Mouse (Mus musculus): ENCODE measurements around the gene Rtl8a. TPM values are rescaled to one million over a fixed set of nuclear protein-coding genes. Genes with fewer than 3 reads are reported as not detected.
"Not testable (repeated sequence)": the region's sequence is repeated elsewhere in the genome, so short reads cannot be mapped to it uniquely, and the experiment has no call there.

The Rtl8a gene
- polyA plus RNA-seq, 1 experiment from 2014 or later: 281 TPM

- H3K27me3 ChIP-seq (replicated peaks); H3K27ac ChIP-seq (replicated peaks); H3K4me1 ChIP-seq; H3K9ac ChIP-seq (replicated peaks); H3K9me3 ChIP-seq (replicated peaks); H3K4me2 ChIP-seq; H3K36me3 ChIP-seq; H3K4me3 ChIP-seq (replicated peaks); ATAC-seq (ENCODE audit: low FRiP score): not testable (repeated sequence)
- 55% methylated on average over 3 of the region's 3 CpGs for whole genome bisulfite sequencing
Measured at GRCm38 (mm10) chrX:53638107-53638506, 5.4 kb downstream of the Rtl8a start.

DNA sequence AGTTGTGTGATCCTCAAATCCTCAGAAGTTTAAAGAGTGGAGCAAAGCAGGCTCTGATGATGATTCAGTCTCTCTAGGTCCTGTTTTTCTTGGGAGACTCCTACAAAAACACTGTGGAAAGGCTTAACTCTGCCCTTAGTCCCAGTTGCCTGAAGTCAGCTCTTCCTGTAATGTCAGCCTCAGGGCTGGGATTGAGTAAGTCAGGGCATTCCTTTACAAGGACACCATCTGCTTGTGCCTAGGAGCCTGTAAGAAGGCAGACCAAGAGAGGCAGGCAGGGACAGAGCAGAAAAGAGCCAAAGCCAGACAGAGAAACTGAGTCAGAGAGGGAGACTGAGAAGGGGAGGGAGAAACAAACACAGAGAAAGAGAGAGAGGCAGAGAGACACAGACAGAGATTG lies 32.1 kb downstream of the Rtl8a start:
- not testable (repeated sequence) for H3K4me1 ChIP-seq; H3K4me3 ChIP-seq (replicated peaks); H3K27me3 ChIP-seq (replicated peaks); H3K4me2 ChIP-seq; H3K9ac ChIP-seq (replicated peaks); ATAC-seq (ENCODE audit: low FRiP score); H3K9me3 ChIP-seq (replicated peaks); H3K27ac ChIP-seq (replicated peaks); H3K36me3 ChIP-seq

GRCm38 (mm10) chrX:53610571-53610970 lies 32.9 kb downstream of the Rtl8a start:
- Histone ChIP-seq H3K4me2 (no peak overlapping the region), H3K4me1 (no peaks in the 10 kb centered on the region), H3K4me3 (replicated peaks) (no peak overlapping the region), H3K27ac (replicated peaks) (no peak overlapping the region), H3K36me3 (no peaks in the 10 kb centered on the region), H3K9me3 (replicated peaks) (no peaks in the 10 kb centered on the region), H3K27me3 (replicated peaks) (no peaks in the 10 kb centered on the region), H3K9ac (replicated peaks) (no peak overlapping the region)
- WGBS: 2% methylated on average over 3 of the region's 3 CpGs
- no peak for ATAC-seq (ENCODE audit: low FRiP score)

DNA sequence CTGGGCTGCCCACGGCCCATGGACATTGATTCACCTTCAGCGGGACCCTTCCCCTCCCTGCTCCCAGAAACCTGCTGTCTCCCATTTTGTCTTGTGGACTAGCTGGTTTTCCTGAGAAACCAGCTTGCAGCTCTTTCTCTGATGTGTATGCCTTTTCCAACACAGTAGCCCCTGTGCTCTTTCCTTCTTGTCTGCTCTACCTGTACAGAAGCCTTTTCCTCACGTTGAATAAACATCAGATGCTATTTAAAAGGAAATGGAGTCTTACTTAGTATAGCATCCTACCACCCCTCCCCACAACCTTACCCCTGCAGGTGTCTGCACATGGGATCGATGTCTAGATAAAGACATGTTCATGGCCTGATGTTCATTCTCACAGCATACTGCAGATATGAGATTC lies 34.6 kb downstream of the Rtl8a start, which contains the start of gene Gm14597:
Gene Gm14597, minus strand, starts transcription at position 101 of the 400 bp plus-strand sequence.
- ATAC-seq (ENCODE audit: low FRiP score): not testable (repeated sequence)
- peak within 1 kb of the TSS; percentile 53 for H3K4me2 ChIP-seq
- 58% methylated on average over 3 of the region's 4 CpGs for WGBS

DNA sequence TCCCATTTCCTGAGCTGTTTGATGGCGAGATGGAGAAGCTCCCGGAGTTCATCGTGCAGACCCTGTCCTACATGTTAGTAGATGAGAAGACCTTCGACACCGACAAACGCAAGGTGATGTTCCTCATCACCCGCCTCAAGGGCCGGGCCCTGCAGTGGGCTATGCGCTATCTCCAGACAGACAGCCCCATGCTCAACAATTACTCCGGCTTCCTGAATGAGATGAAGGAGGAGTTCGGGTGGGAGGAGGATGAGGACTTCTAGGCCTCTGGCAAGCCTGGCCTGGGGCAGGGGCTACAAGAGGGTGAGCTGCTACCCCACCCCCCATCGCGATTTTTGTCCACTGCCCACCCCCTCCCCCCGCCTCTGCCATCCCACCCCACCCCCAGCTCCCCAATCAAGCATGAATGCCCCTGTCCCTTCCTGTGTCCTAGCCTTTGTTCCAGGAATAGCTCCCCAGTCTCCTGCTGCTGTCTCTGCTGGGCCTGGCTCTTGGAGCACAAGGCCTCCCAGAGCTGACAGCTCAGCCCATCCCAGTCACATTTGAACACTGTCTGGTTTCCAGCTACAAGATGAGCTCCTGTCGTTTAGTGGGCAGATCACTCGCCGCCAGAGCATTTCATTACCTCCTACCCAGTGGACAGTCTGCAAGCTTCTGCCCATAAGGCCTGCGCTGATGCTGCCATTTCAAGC lies 35.2 kb downstream of the Rtl8a start:
- H3K27ac ChIP-seq (replicated peaks): peak overlapping the region; percentile 84
- peak overlapping the region; percentile 53 for H3K4me2 ChIP-seq
- peak overlapping the region; percentile 51 for H3K9ac ChIP-seq (replicated peaks)
- H3K4me1 ChIP-seq: no peaks in the 10 kb centered on the region
- no peaks in the 10 kb centered on the region for H3K9me3 ChIP-seq (replicated peaks)
- ATAC-seq (ENCODE audit: low FRiP score): peak; percentile 63
- peak overlapping the region; percentile 49 for H3K4me3 ChIP-seq (replicated peaks)
- H3K36me3 ChIP-seq: no peaks in the 10 kb centered on the region
- WGBS: 26% methylated on average over 17 of the region's 18 CpGs
- no peaks in the 10 kb centered on the region for H3K27me3 ChIP-seq (replicated peaks)

More for the DNA sequence above, 34.6 kb downstream of the Rtl8a start, which contains the start of gene Gm14597:
- Histone ChIP-seq H3K4me3 (replicated peaks) (peak within 1 kb of the TSS; percentile 49), H3K27ac (replicated peaks) (peak within 1 kb of the TSS; percentile 84), H3K9ac (replicated peaks) (peak within 1 kb of the TSS; percentile 51)
- not testable (repeated sequence) for H3K27me3 ChIP-seq (replicated peaks); H3K4me1 ChIP-seq; H3K36me3 ChIP-seq; H3K9me3 ChIP-seq (replicated peaks)

GRCm38 (mm10) chrX:53607242-53608121 lies 36.0 kb downstream of the Rtl8a start, which contains the start of gene Rtl8c:
Gene Rtl8c, plus strand, starts transcription at chrX:53608032.
- Histone ChIP-seq H3K36me3 (no peaks in the 10 kb centered on the region), H3K27me3 (replicated peaks) (no peaks in the 10 kb centered on the region), H3K4me3 (replicated peaks) (peak within 1 kb of the TSS; percentile 49), H3K9ac (replicated peaks) (peak within 1 kb of the TSS; percentile 51), H3K27ac (replicated peaks) (peak within 1 kb of the TSS; percentile 84), H3K4me2 (peak within 1 kb of the TSS; percentile 53), H3K4me1 (no peaks in the 10 kb centered on the region), H3K9me3 (replicated peaks) (no peaks in the 10 kb centered on the region)
- 27% methylated on average over 19 of the region's 20 CpGs for whole genome bisulfite sequencing
- ATAC-seq (ENCODE audit: low FRiP score): peak; percentile 97

- 14% methylated on average over 1 of the region's 1 CpGs for WGBS
Measured at GRCm38 (mm10) chrX:53606176-53606575, 37.3 kb downstream of the Rtl8a start.

GRCm38 (mm10) chrX:53599993-53600392 lies 43.5 kb downstream of the Rtl8a start:
- not testable (repeated sequence) for H3K9ac ChIP-seq (replicated peaks); H3K4me2 ChIP-seq; H3K36me3 ChIP-seq; ATAC-seq (ENCODE audit: low FRiP score); H3K4me3 ChIP-seq (replicated peaks); H3K27ac ChIP-seq (replicated peaks); H3K9me3 ChIP-seq (replicated peaks); H3K4me1 ChIP-seq; H3K27me3 ChIP-seq (replicated peaks)
- 42% methylated on average over 2 of the region's 2 CpGs for WGBS

More at GRCm38 (mm10) chrX:53606176-53606575, 37.3 kb downstream of the Rtl8a start:
- not testable (repeated sequence) for H3K27ac ChIP-seq (replicated peaks); H3K27me3 ChIP-seq (replicated peaks); H3K4me3 ChIP-seq (replicated peaks); H3K4me2 ChIP-seq; ATAC-seq (ENCODE audit: low FRiP score); H3K36me3 ChIP-seq; H3K9me3 ChIP-seq (replicated peaks); H3K4me1 ChIP-seq; H3K9ac ChIP-seq (replicated peaks)

Other genes starting within 250 kb of the Rtl8a start
- not detected in 2 replicates for gene Etd, start 208.8 kb downstream of the Rtl8a start, polyA plus RNA-seq (2015; fragmentation: Nextera tagmentation; extraction: Ambion mirVana)
- gene Rtl8c, start 35.6 kb downstream of the Rtl8a start, polyA plus RNA-seq (2015; fragmentation: Nextera tagmentation; extraction: Ambion mirVana): 225 and 274 TPM in 2 replicates
- 0.51 TPM in 1 of 2 replicates, not detected in the other for gene Gm14597, start 34.7 kb downstream of the Rtl8a start, polyA plus RNA-seq (2015; fragmentation: Nextera tagmentation; extraction: Ambion mirVana)
- gene Rtl8b, start 26.7 kb upstream of the Rtl8a start, polyA plus RNA-seq (2015; fragmentation: Nextera tagmentation; extraction: Ambion mirVana): 177 and 219 TPM in 2 replicates
- 0.20 and 0.24 TPM in 2 replicates for gene 4930502E18Rik, start 81.1 kb upstream of the Rtl8a start, polyA plus RNA-seq (2015; fragmentation: Nextera tagmentation; extraction: Ambion mirVana)
- gene 1700013H16Rik, start 114.1 kb upstream of the Rtl8a start, polyA plus RNA-seq (2015; fragmentation: Nextera tagmentation; extraction: Ambion mirVana): not detected in 2 replicates
- not detected in 2 replicates for gene Zfp36l3, start 132.7 kb upstream of the Rtl8a start, polyA plus RNA-seq (2015; fragmentation: Nextera tagmentation; extraction: Ambion mirVana)
- gene Xlr, start 154.0 kb upstream of the Rtl8a start, polyA plus RNA-seq (2015; fragmentation: Nextera tagmentation; extraction: Ambion mirVana): 0.84 and 1.1 TPM in 2 replicates

Measured in neural tube, embryonic 15.5 days (tissue).